Mouse (Mus musculus) stomach, embryonic 16.5 days (tissue): ENCODE measurements around the gene Emc6. TPM values are rescaled to one million over a fixed set of nuclear protein-coding genes. Genes with fewer than 3 reads are reported as not detected.

Experiments
- ATAC-seq: fragments of 200-750 bp; cut with Nextera tagmentation; 2 replicates; pipeline ENCODE4 v1.8.0; 2017; ENCODE audit warnings: moderate number of reproducible peaks, moderate TSS enrichment; ENCODE audit not compliant: insufficient read depth, low FRiP score
- H3K27ac ChIP-seq: fragments of 300-500 bp; sonication (generic); 2 replicates; pipeline ENCODE4 v1.5.1; 2014; ENCODE audit warnings: low read length
- H3K27me3 ChIP-seq: fragments of 300-500 bp; sonication (generic); 2 replicates; pipeline ENCODE4 v1.6.1; 2014; ENCODE audit warnings: low read length, control low read depth, mixed read lengths; ENCODE audit not compliant: control insufficient read depth, insufficient read depth
- H3K36me3 ChIP-seq: fragments of 300-500 bp; sonication (generic); 2 replicates; pipeline ENCODE4 v1.6.1; 2014; ENCODE audit warnings: low read length; ENCODE audit not compliant: control insufficient read depth, insufficient read depth
- H3K4me1 ChIP-seq: fragments of 300-500 bp; sonication (generic); 2 replicates; pipeline ENCODE4 v1.6.1; 2014; ENCODE audit warnings: low read length, control low read depth, mixed read lengths; ENCODE audit not compliant: control insufficient read depth, insufficient read depth
- H3K4me2 ChIP-seq: fragments of 300-500 bp; sonication (generic); 2 replicates; pipeline ENCODE4 v1.6.1; 2014; ENCODE audit warnings: low read depth, low read length, mixed read lengths
- H3K4me3 ChIP-seq: fragments of 300-500 bp; sonication (generic); replicated peaks from 2 replicates; pipeline ENCODE4 v1.5.1; 2014; ENCODE audit warnings: mild to moderate bottlenecking, low read length
- H3K9ac ChIP-seq: fragments of 300-500 bp; sonication (generic); 2 replicates; pipeline ENCODE4 v1.6.1; 2014; ENCODE audit warnings: low read length
- H3K9me3 ChIP-seq: fragments of 300-500 bp; sonication (generic); replicated peaks from 2 replicates; pipeline ENCODE4 v1.6.1; 2016; ENCODE audit warnings: low read length, control low read depth; ENCODE audit not compliant: control insufficient read depth
- WGBS: fragments of 180-500 bp; shearing (Covaris S2); extraction: QIAGEN DNeasy Blood & Tissue Kit; methylation state at CpG from one replicate; pipeline ENCODE4 v1.1.7; 2014; 5-methylcytosine and 5-hydroxymethylcytosine counted together
- polyA plus RNA-seq: library from polyadenylated mRNA; unstranded; fragments of >200 nt; fragmentation: Nextera tagmentation; extraction: Ambion mirVana; gene quantifications from 2 replicates; pipeline ENCODE4 v1.2.1, GENCODE M21; 2015

Gene Emc6
- polyA plus RNA-seq, 1 experiment from 2014 or later: 101 TPM

GRCm38 (mm10) chr11:73146026-73146974, 30.5 kb downstream of the Emc6 start:
- Histone ChIP-seq H3K9me3 (no peaks in the 10 kb centered on the region), H3K9ac (no peak overlapping the region), H3K4me3 (no peak overlapping the region), H3K4me2 (no peak overlapping the region), H3K27me3 (no peaks in the 10 kb centered on the region), H3K27ac (no peak overlapping the region), H3K36me3 (no peaks in the 10 kb centered on the region), H3K4me1 (no peaks in the 10 kb centered on the region)
- no peak for ATAC-seq
- 50% methylated on average over 11 of the region's 11 CpGs for WGBS

GRCm38 (mm10) chr11:73144261-73144681, 32.6 kb downstream of the Emc6 start:
- no peak overlapping the region for H3K4me2 ChIP-seq
- WGBS: 59% methylated on average over 1 of the region's 1 CpGs
- no peaks in the 10 kb centered on the region for H3K36me3 ChIP-seq
- no peak for ATAC-seq
- H3K4me1 ChIP-seq: no peaks in the 10 kb centered on the region
- no peak overlapping the region for H3K4me3 ChIP-seq
- no peak overlapping the region for H3K9ac ChIP-seq
- no peak overlapping the region for H3K27ac ChIP-seq
- H3K27me3 ChIP-seq: no peaks in the 10 kb centered on the region
- no peaks in the 10 kb centered on the region for H3K9me3 ChIP-seq

DNA sequence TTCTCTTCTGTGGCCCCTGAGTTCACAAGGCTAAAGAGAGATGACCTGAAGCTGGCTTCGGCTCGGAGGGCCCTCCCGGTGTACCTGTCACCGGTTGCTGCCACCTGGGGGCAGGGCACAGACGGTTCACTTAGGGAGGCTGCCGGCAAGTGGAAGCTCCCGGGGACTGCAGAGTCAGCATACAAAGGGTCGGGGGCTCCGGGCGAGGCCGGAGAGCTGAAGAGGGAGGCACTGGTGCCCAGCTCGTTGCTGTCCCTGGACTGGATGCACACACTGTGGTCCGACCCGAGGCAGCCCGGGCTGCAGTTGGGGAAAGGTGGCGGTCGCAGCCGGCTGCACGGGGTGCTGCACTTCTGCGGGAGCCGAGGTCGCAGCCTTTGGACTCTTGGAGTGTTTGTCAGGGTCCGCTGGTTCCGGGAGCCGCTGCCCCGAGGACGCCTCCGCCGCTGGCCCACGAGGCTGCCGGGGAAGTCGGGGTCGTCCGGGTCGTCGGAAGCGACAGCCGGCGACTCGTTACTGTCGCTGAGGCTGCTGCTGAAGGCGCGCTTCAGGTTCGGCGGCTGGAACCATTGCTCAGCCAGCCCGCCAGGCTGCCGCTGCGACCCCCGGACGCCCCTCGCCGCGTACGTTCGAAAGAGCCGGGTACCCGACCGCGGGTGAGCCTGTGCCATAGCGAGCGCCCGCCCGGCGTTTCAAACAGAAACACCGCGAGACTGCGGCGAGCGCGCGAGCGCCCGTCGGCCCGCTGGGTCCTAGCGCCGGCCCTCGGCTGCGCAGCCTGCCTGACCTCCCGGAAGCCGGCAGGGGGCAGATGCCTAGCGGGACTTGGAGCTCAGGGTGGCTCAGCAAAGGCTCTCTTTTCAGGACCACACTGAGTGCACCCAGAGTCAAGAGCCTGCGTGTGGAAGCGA, 39.0 kb downstream of the Emc6 start, which contains the start of gene Haspin:
Haspin (minus strand) TSS at position 704 of the 911 bp plus-strand sequence.
- H3K4me1 ChIP-seq: peaks cover 18% of the 10 kb centered on the region
- H3K27ac ChIP-seq: no peak within 1 kb of the TSS
- H3K36me3 ChIP-seq: no peaks in the 10 kb centered on the region
- no peaks in the 10 kb centered on the region for H3K9me3 ChIP-seq
- H3K9ac ChIP-seq: peak within 1 kb of the TSS; percentile 85
- H3K4me3 ChIP-seq: peak within 1 kb of the TSS; percentile 91
- H3K27me3 ChIP-seq: no peaks in the 10 kb centered on the region
- peak; percentile 92 for ATAC-seq
- under 1% methylated on average over 84 of the region's 84 CpGs for WGBS
- H3K4me2 ChIP-seq: peak within 1 kb of the TSS; percentile 70

GRCm38 (mm10) chr11:73137116-73137515, 39.7 kb downstream of the Emc6 start:
- Histone ChIP-seq H3K9ac (peak overlapping the region; percentile 85), H3K4me2 (peak overlapping the region; percentile 70), H3K27me3 (no peaks in the 10 kb centered on the region), H3K27ac (no peak overlapping the region), H3K9me3 (no peaks in the 10 kb centered on the region), H3K4me3 (peak overlapping the region; percentile 91), H3K4me1 (peaks cover 18% of the 10 kb centered on the region), H3K36me3 (no peaks in the 10 kb centered on the region)
- ATAC-seq: no peak
- 13% methylated on average over 11 of the region's 11 CpGs for WGBS

DNA sequence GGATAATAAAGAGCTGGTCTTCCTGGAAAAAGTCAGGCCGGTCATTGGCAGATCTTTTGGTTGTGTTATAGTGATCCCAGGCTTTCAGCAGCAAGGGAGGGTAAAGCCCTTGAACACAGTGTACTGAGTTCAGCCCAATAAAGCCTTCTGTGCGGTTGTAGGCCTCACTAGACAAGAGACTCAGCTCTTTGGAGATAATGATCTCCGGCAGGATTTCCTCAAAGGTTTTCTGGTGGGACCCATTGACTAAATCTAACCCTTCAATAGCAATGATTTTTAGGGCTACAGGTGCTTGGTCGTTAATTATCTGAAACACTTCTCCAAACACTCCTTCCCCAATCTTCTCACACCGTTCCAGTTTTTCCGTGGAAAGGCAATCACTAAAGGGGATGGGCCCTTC, 40.2 kb downstream of the Emc6 start:
- Histone ChIP-seq H3K4me1 (peaks cover 18% of the 10 kb centered on the region), H3K4me2 (peak overlapping the region; percentile 70), H3K9ac (peak overlapping the region; percentile 85), H3K36me3 (no peaks in the 10 kb centered on the region), H3K27me3 (no peaks in the 10 kb centered on the region), H3K9me3 (no peaks in the 10 kb centered on the region), H3K4me3 (peak overlapping the region; percentile 91), H3K27ac (no peak overlapping the region)
- WGBS: 68% methylated on average over 6 of the region's 6 CpGs
- no peak for ATAC-seq

DNA sequence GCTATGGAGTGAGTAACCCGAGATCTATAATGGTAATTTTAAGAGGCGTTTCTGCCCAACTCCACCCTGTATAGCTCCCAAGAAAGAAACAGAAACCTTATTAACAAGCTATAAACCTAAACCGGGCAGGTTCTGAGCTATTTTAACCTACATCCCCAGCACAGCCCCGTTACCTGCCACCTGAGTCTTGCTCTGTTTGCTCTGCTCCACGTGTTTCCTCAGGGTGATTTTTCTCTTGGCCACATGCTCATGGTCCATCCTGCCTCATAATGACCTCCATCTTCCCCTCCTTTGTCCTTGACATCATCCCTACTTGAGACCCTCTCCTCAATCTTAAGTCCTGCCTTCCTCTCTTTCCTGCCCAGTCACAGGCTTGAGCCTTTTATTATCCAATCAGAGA, 42.6 kb downstream of the Emc6 start:
- 79% methylated on average over 5 of the region's 5 CpGs for WGBS
- Histone ChIP-seq H3K4me1 (peaks cover 18% of the 10 kb centered on the region), H3K9me3 (no peaks in the 10 kb centered on the region), H3K4me2 (no peak overlapping the region), H3K36me3 (no peaks in the 10 kb centered on the region), H3K27ac (no peak overlapping the region), H3K4me3 (no peak overlapping the region), H3K9ac (no peak overlapping the region), H3K27me3 (no peaks in the 10 kb centered on the region)
- no peak for ATAC-seq

- H3K9ac ChIP-seq: no peak overlapping the region
- no peak overlapping the region for H3K27ac ChIP-seq
- peaks cover 18% of the 10 kb centered on the region for H3K4me1 ChIP-seq
- no peak overlapping the region for H3K4me2 ChIP-seq
- no peak overlapping the region for H3K4me3 ChIP-seq
- H3K9me3 ChIP-seq: no peaks in the 10 kb centered on the region
- WGBS: 92% methylated on average over 6 of the region's 6 CpGs
- no peaks in the 10 kb centered on the region for H3K36me3 ChIP-seq
- ATAC-seq: no peak
- H3K27me3 ChIP-seq: no peaks in the 10 kb centered on the region
Observed at GRCm38 (mm10) chr11:73132999-73133398, 43.8 kb downstream of the Emc6 start.

GRCm38 (mm10) chr11:73131020-73131419, 45.8 kb downstream of the Emc6 start:
- H3K27ac ChIP-seq: no peak overlapping the region
- no peak overlapping the region for H3K4me2 ChIP-seq
- H3K9me3 ChIP-seq: no peaks in the 10 kb centered on the region
- H3K4me3 ChIP-seq: no peak overlapping the region
- H3K36me3 ChIP-seq: no peaks in the 10 kb centered on the region
- WGBS: 67% methylated on average over 7 of the region's 7 CpGs
- no peaks in the 10 kb centered on the region for H3K27me3 ChIP-seq
- ATAC-seq: no peak
- H3K4me1 ChIP-seq: peaks cover 8% of the 10 kb centered on the region
- H3K9ac ChIP-seq: no peak overlapping the region

DNA sequence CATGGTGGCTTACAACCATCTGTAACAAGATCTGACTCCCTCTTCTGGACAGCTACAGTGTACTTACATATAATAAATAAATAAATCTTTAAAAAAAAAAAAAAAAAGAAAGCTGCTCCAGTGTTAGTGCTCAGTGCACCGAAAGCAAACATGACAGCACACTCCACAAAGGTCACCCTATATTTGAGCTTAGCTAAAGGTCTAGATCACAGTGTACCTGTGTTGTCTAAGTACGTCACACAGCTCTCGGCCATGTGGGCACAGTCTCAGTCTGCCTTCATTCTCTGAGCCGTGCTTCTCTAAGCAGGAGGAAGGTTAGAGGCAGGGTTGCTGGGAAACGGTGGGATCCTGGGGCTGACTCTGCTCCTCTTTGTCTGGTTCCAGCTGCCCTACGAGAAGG, 50.3 kb downstream of the Emc6 start:
- Histone ChIP-seq H3K9ac (no peak overlapping the region), H3K27me3 (no peaks in the 10 kb centered on the region), H3K4me1 (no peaks in the 10 kb centered on the region), H3K4me2 (no peak overlapping the region), H3K9me3 (no peaks in the 10 kb centered on the region), H3K4me3 (no peak overlapping the region), H3K36me3 (no peaks in the 10 kb centered on the region), H3K27ac (no peak overlapping the region)
- WGBS: 83% methylated on average over 6 of the region's 6 CpGs
- ATAC-seq: no peak
